Mouse (Mus musculus): ENCODE results near the gene Fbxw5. TPM values are rescaled to one million over a fixed set of nuclear protein-coding genes. Genes with fewer than 3 reads are reported as not detected.
A peak's percentile ranks its signal among the peaks of the same experiment; 100 is the strongest.

Fbxw5 gene
- polyA plus RNA-seq, 1 experiment, result 59.4 TPM

DNA sequence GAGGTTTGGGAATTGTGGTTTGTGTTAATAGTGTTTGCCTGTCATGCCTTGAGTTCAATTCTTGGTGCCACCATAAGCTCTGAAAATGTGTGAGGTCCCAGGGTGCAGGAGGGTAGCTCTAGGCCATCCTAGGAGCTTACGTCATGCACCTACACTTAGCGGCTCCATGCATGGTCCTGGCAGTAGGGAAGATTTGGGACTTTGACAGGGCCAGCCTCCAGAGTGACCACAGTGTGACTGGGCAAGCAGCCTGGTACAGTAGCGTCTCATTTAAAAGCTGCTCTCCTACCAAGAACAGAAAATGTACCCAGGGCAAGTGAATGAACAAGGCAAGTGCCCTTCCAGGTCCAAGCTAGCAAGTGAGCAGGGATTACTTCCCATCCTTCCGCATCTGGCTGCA, 5.3 kb downstream of the Fbxw5 start:
- no peaks in the 10 kb centered on the region for H3K27me3 ChIP-seq (ENCODE audit: control insufficient read depth, insufficient read depth, low read length)
- peak; percentile 49 to 54 for DNase-seq
- TF ChIP-seq CTCF (IDR thresholded peaks at IDR 0.05; ENCODE audit: borderline replicate concordance, insufficient read depth, low read depth, low read length), result no peak
- TF ChIP-seq POLR2A (IDR thresholded peaks at IDR 0.05; ENCODE audit: borderline replicate concordance, insufficient read depth, low read length), result no peak
- H3K4me1 ChIP-seq (ENCODE audit: control insufficient read depth, insufficient read depth, low read length), result peaks cover 28% of the 10 kb centered on the region
- 43% methylated on average over 4 of the region's 4 CpGs for WGBS
- H3K4me3 ChIP-seq (replicated peaks; ENCODE audit: insufficient read depth, low read depth, low read length), result no peak overlapping the region
- no peak overlapping the region for H3K27ac ChIP-seq (ENCODE audit: insufficient read depth, low read length)

DNA sequence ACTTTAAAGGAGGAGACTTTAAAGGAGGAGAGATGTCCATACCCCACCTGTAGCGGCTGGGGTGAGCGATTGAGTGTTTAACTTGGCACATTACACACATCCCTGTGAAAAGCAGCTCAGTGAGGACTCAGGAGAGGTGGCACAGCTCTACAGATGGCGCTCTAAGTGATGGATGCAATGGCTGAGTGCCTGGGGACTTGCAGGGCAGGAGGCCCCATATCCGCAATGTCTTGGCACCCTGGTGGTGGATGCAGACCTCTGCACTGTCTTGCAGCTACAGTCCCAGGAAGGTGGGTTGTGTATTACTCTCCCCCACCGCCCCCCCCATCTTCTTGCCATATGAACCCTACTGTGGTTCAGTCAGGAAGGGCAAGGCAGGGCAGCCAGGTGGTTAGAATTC, 6.4 kb downstream of the Fbxw5 start:
- TF ChIP-seq CTCF (IDR thresholded peaks at IDR 0.05; ENCODE audit: borderline replicate concordance, insufficient read depth, low read depth, low read length), result no peak
- TF ChIP-seq POLR2A (IDR thresholded peaks at IDR 0.05; ENCODE audit: borderline replicate concordance, insufficient read depth, low read length), result no peak
- Histone ChIP-seq H3K27ac (ENCODE audit: insufficient read depth, low read length) (no peak overlapping the region), H3K27me3 (ENCODE audit: control insufficient read depth, insufficient read depth, low read length) (no peaks in the 10 kb centered on the region), H3K4me3 (replicated peaks; ENCODE audit: insufficient read depth, low read depth, low read length) (no peak overlapping the region), H3K4me1 (ENCODE audit: control insufficient read depth, insufficient read depth, low read length) (peaks cover 22% of the 10 kb centered on the region)
- DNase-seq, result peak in 1 of 2 experiments; percentile 17
- 26% methylated on average over 5 of the region's 5 CpGs for WGBS

DNA sequence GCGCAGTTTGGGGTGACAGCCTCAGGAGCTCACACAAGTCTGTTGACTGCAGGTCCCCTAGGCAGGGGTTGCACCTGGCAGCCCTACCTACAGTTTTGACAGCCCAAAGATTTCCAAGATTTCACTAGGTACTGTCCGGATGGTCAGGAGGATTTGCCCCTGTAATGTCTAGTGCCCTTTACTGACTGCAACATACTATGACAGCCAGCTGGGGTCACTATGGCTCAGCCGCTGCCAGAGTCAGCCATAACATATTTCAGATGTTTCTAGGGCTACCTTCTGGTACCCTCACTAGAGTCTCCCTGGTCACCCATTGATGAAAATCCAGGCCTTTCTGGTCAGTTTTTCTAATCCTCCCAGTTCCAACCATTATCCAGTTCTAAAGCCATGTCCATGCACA, 9.4 kb downstream of the Fbxw5 start:
- H3K4me1 ChIP-seq (ENCODE audit: control insufficient read depth, insufficient read depth, low read length), result peaks cover 12% of the 10 kb centered on the region
- no peak for DNase-seq
- H3K27ac ChIP-seq (ENCODE audit: insufficient read depth, low read length), result no peak overlapping the region
- peak; percentile 48; the same call in 1 of the 2 replicates for TF ChIP-seq CTCF (IDR thresholded peaks at IDR 0.05; ENCODE audit: borderline replicate concordance, insufficient read depth, low read depth, low read length)
- no peak for TF ChIP-seq POLR2A (IDR thresholded peaks at IDR 0.05; ENCODE audit: borderline replicate concordance, insufficient read depth, low read length)
- H3K4me3 ChIP-seq (replicated peaks; ENCODE audit: insufficient read depth, low read depth, low read length), result no peak overlapping the region
- no peaks in the 10 kb centered on the region for H3K27me3 ChIP-seq (ENCODE audit: control insufficient read depth, insufficient read depth, low read length)
- WGBS, result 66% methylated on average over 3 of the region's 3 CpGs

DNA sequence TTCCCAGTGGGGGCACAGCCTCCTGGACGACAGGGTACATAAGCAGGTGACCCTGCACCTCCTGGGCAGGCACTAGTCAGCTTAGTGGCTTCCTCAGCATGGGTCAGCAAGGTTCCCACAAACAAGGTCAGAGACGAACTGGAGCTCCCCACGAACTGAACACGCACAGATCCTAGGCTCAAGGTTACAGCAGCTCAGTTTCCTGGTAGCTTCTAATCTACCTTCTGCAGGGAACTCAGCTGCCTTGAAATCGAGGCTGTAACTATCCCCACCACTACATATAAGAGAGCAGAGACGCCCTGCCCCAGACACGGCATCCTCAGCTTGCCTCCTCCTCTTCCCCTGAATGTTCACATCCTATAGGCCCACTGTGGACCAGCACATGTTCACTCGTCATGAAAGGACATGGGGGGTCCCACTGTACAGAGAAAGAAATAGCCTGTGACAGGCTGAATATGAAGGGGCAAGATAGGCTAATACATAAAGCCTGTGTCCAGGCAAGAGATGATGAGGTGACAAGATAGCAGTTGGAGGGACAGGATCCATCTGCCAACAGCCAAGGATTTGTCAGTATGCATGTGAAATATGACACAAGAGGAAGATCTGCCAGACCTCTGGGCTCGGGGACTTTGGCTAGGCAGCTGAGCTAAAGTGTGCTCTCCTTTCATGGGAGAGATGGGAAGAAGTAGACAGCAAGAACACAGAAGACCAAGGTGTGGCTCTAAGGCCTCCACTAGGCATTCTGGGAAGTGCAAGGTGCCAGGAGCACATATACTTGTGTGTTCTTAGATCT, 26.2 kb downstream of the Fbxw5 start:
- TF ChIP-seq POLR2A (IDR thresholded peaks at IDR 0.05; ENCODE audit: borderline replicate concordance, insufficient read depth, low read length) (no peak), CTCF (IDR thresholded peaks at IDR 0.05; ENCODE audit: borderline replicate concordance, insufficient read depth, low read depth, low read length) (no peak)
- 56% methylated on average over 9 of the region's 9 CpGs for WGBS
- DNase-seq, result no peak

DNA sequence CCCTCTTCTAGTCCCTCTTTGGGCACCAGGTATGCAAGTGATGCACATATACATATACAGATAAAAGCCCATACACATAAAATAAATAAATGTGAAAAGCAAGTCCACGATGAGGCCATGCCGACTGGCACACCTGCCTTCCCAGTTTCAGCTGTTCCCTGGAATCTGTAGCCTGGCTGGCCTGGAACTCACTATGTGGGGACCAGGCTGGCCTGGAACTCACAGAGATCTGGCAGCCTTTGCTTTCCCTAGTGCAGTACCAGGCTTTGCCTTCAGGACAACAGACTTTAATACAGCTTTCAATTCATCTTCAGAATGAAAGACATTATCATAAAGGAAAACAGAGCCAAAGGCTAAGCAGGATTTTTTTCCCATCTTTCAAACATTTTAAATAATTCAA, 33.2 kb downstream of the Fbxw5 start:
- TF ChIP-seq CTCF (IDR thresholded peaks at IDR 0.05; ENCODE audit: borderline replicate concordance, insufficient read depth, low read depth, low read length) (no peak), POLR2A (IDR thresholded peaks at IDR 0.05; ENCODE audit: borderline replicate concordance, insufficient read depth, low read length) (no peak)
- H3K4me3 ChIP-seq (replicated peaks; ENCODE audit: insufficient read depth, low read depth, low read length), result no peak overlapping the region
- no peaks in the 10 kb centered on the region for H3K27me3 ChIP-seq (ENCODE audit: control insufficient read depth, insufficient read depth, low read length)
- 26% methylated on average over 2 of the region's 2 CpGs for WGBS
- DNase-seq, result no peak
- H3K27ac ChIP-seq (ENCODE audit: insufficient read depth, low read length), result peak overlapping the region; percentile 67; the same call in 1 of the 2 replicates
- peaks cover 14% of the 10 kb centered on the region for H3K4me1 ChIP-seq (ENCODE audit: control insufficient read depth, insufficient read depth, low read length)

More for the DNA sequence above, 26.2 kb downstream of the Fbxw5 start:
- peaks cover 5% of the 10 kb centered on the region; the same call in 1 of the 2 replicates for H3K4me1 ChIP-seq (ENCODE audit: control insufficient read depth, insufficient read depth, low read length)
- H3K4me3 ChIP-seq (replicated peaks; ENCODE audit: insufficient read depth, low read depth, low read length), result no peak overlapping the region
- H3K27me3 ChIP-seq (ENCODE audit: control insufficient read depth, insufficient read depth, low read length), result no peaks in the 10 kb centered on the region
- peak overlapping the region; percentile 13; the same call in 1 of the 2 replicates for H3K27ac ChIP-seq (ENCODE audit: insufficient read depth, low read length)

DNA sequence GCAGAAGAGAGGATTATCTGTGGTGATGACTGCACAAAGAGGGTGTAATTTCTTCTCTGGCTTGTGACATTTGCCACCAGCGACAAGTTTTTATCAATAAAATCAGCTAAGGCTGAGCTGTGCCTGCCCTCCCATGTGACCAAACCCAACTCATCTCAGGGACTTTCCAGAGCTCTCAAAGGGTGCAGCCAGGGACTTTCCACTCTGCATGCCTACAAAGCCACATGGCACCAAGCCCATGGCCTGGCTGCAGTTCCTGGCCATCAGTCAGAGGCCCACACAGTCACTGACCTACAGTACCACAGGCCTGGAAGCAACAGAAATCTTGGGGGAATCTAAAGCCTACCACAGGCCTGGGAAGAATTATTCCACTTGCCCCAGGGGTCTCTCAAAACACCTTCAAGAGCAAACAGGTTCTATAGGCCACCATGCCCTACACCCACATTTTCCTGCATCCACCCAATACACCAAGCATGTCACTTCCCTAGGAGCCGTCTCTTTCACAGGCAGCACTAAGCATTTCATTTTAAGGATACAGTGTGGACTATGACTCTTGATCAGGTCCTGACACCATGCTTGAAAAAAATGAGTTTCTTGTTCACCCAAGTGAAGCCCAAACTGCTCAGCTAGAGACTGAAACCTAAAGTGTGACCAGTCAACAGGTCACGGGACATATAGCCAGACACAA, 33.8 kb downstream of the Fbxw5 start:
- WGBS, result 52% methylated on average over 3 of the region's 3 CpGs
- no peak for TF ChIP-seq CTCF (IDR thresholded peaks at IDR 0.05; ENCODE audit: borderline replicate concordance, insufficient read depth, low read depth, low read length)
- no peak for TF ChIP-seq POLR2A (IDR thresholded peaks at IDR 0.05; ENCODE audit: borderline replicate concordance, insufficient read depth, low read length)
- no peaks in the 10 kb centered on the region for H3K27me3 ChIP-seq (ENCODE audit: control insufficient read depth, insufficient read depth, low read length)
- DNase-seq, result peak; percentile 88 to 91
- peaks cover 14% of the 10 kb centered on the region for H3K4me1 ChIP-seq (ENCODE audit: control insufficient read depth, insufficient read depth, low read length)
- peak overlapping the region; percentile 45; the same call in 1 of the 2 replicates for H3K27ac ChIP-seq (ENCODE audit: insufficient read depth, low read length)
- no peak overlapping the region for H3K4me3 ChIP-seq (replicated peaks; ENCODE audit: insufficient read depth, low read depth, low read length)

DNA sequence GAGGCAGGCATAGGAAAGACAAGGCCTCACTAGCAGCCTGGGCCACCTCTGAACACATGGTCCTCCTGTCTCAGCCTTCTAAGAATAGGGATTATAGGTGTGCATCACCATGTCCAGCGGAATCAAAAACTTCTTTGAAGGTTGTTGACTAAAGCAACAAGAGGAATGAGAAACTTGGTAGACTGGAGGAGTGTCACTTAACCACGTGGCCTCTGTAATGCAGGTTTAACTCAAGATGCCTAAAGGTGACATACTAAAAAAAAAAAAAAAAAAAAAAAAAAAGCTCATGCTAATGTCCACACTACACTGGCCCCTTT, 34.3 kb downstream of the Fbxw5 start:
- TF ChIP-seq POLR2A (IDR thresholded peaks at IDR 0.05; ENCODE audit: borderline replicate concordance, insufficient read depth, low read length), result no peak
- 98% methylated on average over 2 of the region's 2 CpGs for WGBS
- Histone ChIP-seq H3K27me3 (ENCODE audit: control insufficient read depth, insufficient read depth, low read length) (no peaks in the 10 kb centered on the region), H3K4me1 (ENCODE audit: control insufficient read depth, insufficient read depth, low read length) (peaks cover 14% of the 10 kb centered on the region), H3K27ac (ENCODE audit: insufficient read depth, low read length) (peak overlapping the region; percentile 45; the same call in 1 of the 2 replicates), H3K4me3 (replicated peaks; ENCODE audit: insufficient read depth, low read depth, low read length) (no peak overlapping the region)
- DNase-seq, result no peak

DNA sequence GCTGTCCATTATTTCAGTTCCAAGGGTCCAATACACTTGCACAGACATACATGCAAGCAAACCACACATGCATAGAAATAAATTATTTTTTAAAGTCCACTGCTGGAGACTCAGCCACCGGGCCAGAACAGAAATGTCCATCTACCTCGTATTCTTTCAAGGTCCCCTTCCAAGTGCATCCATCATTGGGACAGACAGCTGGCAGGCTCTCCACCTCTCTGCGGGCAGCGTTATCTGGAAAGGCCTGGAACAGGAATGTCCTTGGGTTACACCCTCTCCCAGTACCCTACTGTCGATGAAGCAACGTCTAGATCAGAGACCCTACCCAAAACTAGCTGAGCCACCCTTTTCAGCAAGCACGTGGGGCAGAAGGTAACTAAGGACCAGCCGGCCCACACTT, 36.0 kb downstream of the Fbxw5 start:
- no peak overlapping the region for H3K4me3 ChIP-seq (replicated peaks; ENCODE audit: insufficient read depth, low read depth, low read length)
- TF ChIP-seq CTCF (IDR thresholded peaks at IDR 0.05; ENCODE audit: borderline replicate concordance, insufficient read depth, low read depth, low read length) (no peak), POLR2A (IDR thresholded peaks at IDR 0.05; ENCODE audit: borderline replicate concordance, insufficient read depth, low read length) (no peak)
- WGBS, result 87% methylated on average over 8 of the region's 8 CpGs

More for the DNA sequence above, 36.0 kb downstream of the Fbxw5 start:
- Histone ChIP-seq H3K4me1 (ENCODE audit: control insufficient read depth, insufficient read depth, low read length) (peaks cover 15% of the 10 kb centered on the region), H3K27ac (ENCODE audit: insufficient read depth, low read length) (no peak overlapping the region), H3K27me3 (ENCODE audit: control insufficient read depth, insufficient read depth, low read length) (no peaks in the 10 kb centered on the region)
- no peak for DNase-seq

All from cerebellum, adult 2 months (tissue).